Comparison of ENCODE assay signal across 28 mouse cellular contexts in genomic region chr19:15888466-15888865, GRCm38 (mm10).
"Had no signal": no experiment of that assay in that cellular context is flagged by ENCODE, and none has a peak within 500 bp of the region (broad histone marks: within the 10 kb centered on the region; RNA-seq: fewer than 3 reads in every experiment).

No protein-coding gene starts in this region.

- H3K9me3 ChIP-seq: limb, embryonic 10.5 days; limb, embryonic 12.5 days; limb, embryonic 13.5 days; limb, embryonic 15.5 days; liver, embryonic 12.5 days; liver, embryonic 13.5 days; liver, embryonic 15.5 days; lung, embryonic 15.5 days; midbrain, embryonic 10.5 days; midbrain, embryonic 13.5 days; midbrain, embryonic 15.5 days; neural tube, embryonic 12.5 days had no signal

- H3K4me3 ChIP-seq: limb, embryonic 10.5 days; limb, embryonic 12.5 days; limb, embryonic 13.5 days; limb, embryonic 15.5 days; liver, embryonic 12.5 days; liver, embryonic 13.5 days; liver, embryonic 15.5 days; lung, embryonic 15.5 days; megakaryocyte, embryonic 14.5 days; midbrain, embryonic 10.5 days; midbrain, embryonic 12.5 days; midbrain, embryonic 13.5 days; midbrain, embryonic 15.5 days; myocyte; neural tube, embryonic 12.5 days had no signal

- DNase-seq: left cerebral cortex, postnatal 4 days; liver; liver, embryonic 13.5 days; liver, postnatal 0 days; lung, adult 18-20 months; lung, adult 2 months; lung, embryonic 14.5 days; lung, postnatal 10 days; lung, postnatal 14 days; lung, postnatal 36 days; lung, postnatal 4 days; midbrain, embryonic 14.5 days had no signal

- H3K27me3 ChIP-seq: limb, embryonic 12.5 days; limb, embryonic 13.5 days; limb, embryonic 15.5 days; liver, embryonic 12.5 days; liver, embryonic 13.5 days; liver, embryonic 15.5 days; lung, embryonic 15.5 days; midbrain, embryonic 12.5 days; midbrain, embryonic 13.5 days; midbrain, embryonic 15.5 days; neural tube, embryonic 12.5 days had no signal

- H3K4me1 ChIP-seq: limb, embryonic 10.5 days; limb, embryonic 12.5 days; limb, embryonic 13.5 days; limb, embryonic 15.5 days; liver, embryonic 12.5 days; liver, embryonic 15.5 days; lung, embryonic 15.5 days; midbrain, embryonic 10.5 days; midbrain, embryonic 12.5 days; midbrain, embryonic 13.5 days; midbrain, embryonic 15.5 days; neural tube, embryonic 12.5 days had no signal

- H3K27ac ChIP-seq: limb, embryonic 10.5 days; limb, embryonic 12.5 days; limb, embryonic 13.5 days; limb, embryonic 15.5 days; liver, embryonic 12.5 days; liver, embryonic 13.5 days; liver, embryonic 14.5 days; liver, embryonic 15.5 days; lung, embryonic 15.5 days; macrophage; midbrain, embryonic 10.5 days; midbrain, embryonic 12.5 days; midbrain, embryonic 13.5 days; midbrain, embryonic 15.5 days; neural tube, embryonic 12.5 days had no signal

- H3K36me3 ChIP-seq: limb, embryonic 10.5 days; limb, embryonic 12.5 days; limb, embryonic 13.5 days; limb, embryonic 15.5 days; liver, embryonic 12.5 days; liver, embryonic 13.5 days; liver, embryonic 15.5 days; lung, embryonic 15.5 days; midbrain, embryonic 10.5 days; midbrain, embryonic 12.5 days; midbrain, embryonic 13.5 days; midbrain, embryonic 15.5 days; neural tube, embryonic 12.5 days had no signal
